Mouse (Mus musculus) neural tube, embryonic 14.5 days (tissue): ENCODE data around the gene Mgea5. TPM values are rescaled to one million over a fixed set of nuclear protein-coding genes. Genes with fewer than 3 reads are reported as not detected.

Experiments used
- ATAC-seq: fragments of 200-750 bp; cut with Nextera tagmentation; 2 replicates; pipeline ENCODE4 v1.8.0; 2017; ENCODE audit warnings: low read depth, mild to moderate bottlenecking, moderate TSS enrichment, moderate library complexity
- H3K27ac ChIP-seq: fragments of 300-500 bp; sonication (generic); 2 replicates; pipeline ENCODE4 v1.5.1; 2014; ENCODE audit warnings: low read depth, mild to moderate bottlenecking, control low read depth, low read length, moderate library complexity, mixed read lengths
- H3K27me3 ChIP-seq: fragments of 300-500 bp; sonication (generic); 2 replicates; pipeline ENCODE4 v1.6.1; 2014; ENCODE audit warnings: low read length; ENCODE audit not compliant: control insufficient read depth, insufficient read depth
- H3K36me3 ChIP-seq: fragments of 300-500 bp; sonication (generic); 2 replicates; pipeline ENCODE4 v1.6.1; 2014; ENCODE audit warnings: low read length, mixed read lengths; ENCODE audit not compliant: control insufficient read depth, insufficient read depth
- H3K4me1 ChIP-seq: fragments of 300-500 bp; sonication (generic); 2 replicates; pipeline ENCODE4 v1.6.1; 2014; ENCODE audit warnings: low read length; ENCODE audit not compliant: control insufficient read depth, insufficient read depth
- H3K4me2 ChIP-seq: fragments of 300-500 bp; sonication (generic); 2 replicates; pipeline ENCODE4 v1.6.1; 2014; ENCODE audit warnings: mild to moderate bottlenecking, low read depth, low read length, control low read depth
- H3K4me3 ChIP-seq: fragments of 300-500 bp; sonication (generic); 2 replicates; pipeline ENCODE4 v1.5.1; 2014; ENCODE audit warnings: low read depth, low read length, control low read depth, mixed read lengths
- H3K9ac ChIP-seq: fragments of 300-500 bp; sonication (generic); replicated peaks from 2 replicates; pipeline ENCODE4 v1.6.1; 2014; ENCODE audit warnings: low read depth, mild to moderate bottlenecking, control low read depth, low read length, mixed read lengths
- H3K9me3 ChIP-seq: fragments of 300-500 bp; sonication (generic); 2 replicates; pipeline ENCODE4 v1.6.1; 2016; ENCODE audit warnings: low read length; ENCODE audit not compliant: control insufficient read depth
- whole genome bisulfite sequencing: fragments of 180-500 bp; shearing (Covaris S2); extraction: QIAGEN DNeasy Blood & Tissue Kit; methylation state at CpG from one replicate; pipeline ENCODE4 v1.1.7; 2014; 5-methylcytosine and 5-hydroxymethylcytosine counted together
- polyA plus RNA-seq: library from polyadenylated mRNA; unstranded; fragments of >200 nt; fragmentation: Nextera tagmentation; extraction: Ambion mirVana; gene quantifications from 2 replicates; pipeline ENCODE4 v1.2.1, GENCODE M21; 2014

Mgea5 gene
- polyA plus RNA-seq, 1 experiment from 2014 or later = 108 TPM

DNA sequence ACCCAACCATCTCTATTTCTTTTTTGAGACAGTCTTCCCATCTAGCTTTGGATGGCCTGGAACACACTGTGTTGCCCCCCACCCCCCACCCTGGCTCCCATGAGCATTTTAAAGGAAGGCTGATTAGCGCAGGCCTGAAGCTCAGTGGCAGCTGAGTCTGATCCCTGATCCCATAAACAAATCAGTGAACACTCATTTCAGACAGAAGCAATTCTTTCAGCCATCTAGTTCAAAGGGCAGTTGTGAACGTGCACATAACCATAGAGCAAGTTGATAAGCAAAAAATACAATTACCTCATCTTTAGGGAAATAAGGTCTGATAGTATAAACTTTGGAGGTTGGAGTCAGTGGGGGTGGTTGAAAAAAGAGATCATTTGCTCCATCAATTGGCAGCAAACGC, 22.8 kb downstream of the Mgea5 start:
- 94% methylated on average over 3 of the region's 3 CpGs for WGBS
- Histone ChIP-seq H3K27me3 (no peaks in the 10 kb centered on the region), H3K4me3 (no peak overlapping the region), H3K4me1 (no peaks in the 10 kb centered on the region), H3K9me3 (no peaks in the 10 kb centered on the region), H3K27ac (no peak overlapping the region), H3K36me3 (peaks cover 79% of the 10 kb centered on the region), H3K9ac (no peak overlapping the region), H3K4me2 (no peak overlapping the region)
- no peak for ATAC-seq

DNA sequence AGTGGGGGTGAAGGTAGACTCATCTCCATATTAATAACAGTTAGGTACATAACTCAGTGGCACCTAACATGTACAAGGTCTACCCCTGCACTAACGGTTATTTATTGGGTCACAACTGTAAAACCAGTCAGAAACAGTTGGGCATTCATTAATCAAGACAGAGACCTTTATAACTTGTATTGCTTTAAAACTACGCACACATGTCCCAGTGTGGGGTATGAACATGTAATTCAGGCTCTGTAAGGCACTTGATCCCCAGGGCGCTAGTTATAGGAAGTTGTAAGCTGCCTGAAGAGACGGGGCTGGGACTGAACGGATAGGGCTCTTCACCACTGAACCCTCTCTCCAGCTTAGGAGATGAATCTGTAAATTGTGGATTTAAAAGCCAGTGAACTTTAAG, 25.0 kb downstream of the Mgea5 start:
- peaks cover 79% of the 10 kb centered on the region for H3K36me3 ChIP-seq

GRCm38 (mm10) chr19:45753551-45753950, 30.1 kb downstream of the Mgea5 start:
- Histone ChIP-seq H3K9me3 (no peaks in the 10 kb centered on the region), H3K9ac (no peak overlapping the region), H3K27ac (no peak overlapping the region), H3K36me3 (peaks cover 49% of the 10 kb centered on the region), H3K4me2 (no peak overlapping the region), H3K4me3 (no peak overlapping the region), H3K27me3 (no peaks in the 10 kb centered on the region), H3K4me1 (peaks cover 5% of the 10 kb centered on the region)
- ATAC-seq = no peak
- 92% methylated on average over 3 of the region's 3 CpGs for WGBS

More for the DNA sequence above, 25.0 kb downstream of the Mgea5 start:
- Histone ChIP-seq H3K4me2 (no peak overlapping the region), H3K27me3 (no peaks in the 10 kb centered on the region), H3K9me3 (no peaks in the 10 kb centered on the region), H3K4me3 (no peak overlapping the region), H3K4me1 (no peaks in the 10 kb centered on the region), H3K27ac (no peak overlapping the region), H3K9ac (no peak overlapping the region)
- ATAC-seq = no peak
- 88% methylated on average over 5 of the region's 5 CpGs for WGBS

- Histone ChIP-seq H3K4me3 (no peak overlapping the region), H3K27ac (no peak overlapping the region), H3K27me3 (0 out of 2 replicates have a peak, but pooled peaks cover 2% of the 10 kb centered on the region), H3K4me2 (no peak overlapping the region), H3K9ac (no peak overlapping the region), H3K4me1 (peaks cover 9% of the 10 kb centered on the region), H3K9me3 (no peaks in the 10 kb centered on the region), H3K36me3 (peaks cover 36% of the 10 kb centered on the region)
- ATAC-seq = no peak
- WGBS = 91% methylated on average over 7 of the region's 7 CpGs
Measured at GRCm38 (mm10) chr19:45751881-45752280, 31.8 kb downstream of the Mgea5 start.

GRCm38 (mm10) chr19:45749243-45750043, 34.2 kb downstream of the Mgea5 start, which contains the start of gene Npm3:
Gene Npm3, minus strand, starts transcription at chr19:45749591.
- H3K4me3 ChIP-seq = peak within 1 kb of the TSS; percentile 81
- no peak within 1 kb of the TSS; the same call in 1 of the 2 replicates for H3K27ac ChIP-seq
- H3K9ac ChIP-seq = peak within 1 kb of the TSS; percentile 72
- H3K27me3 ChIP-seq = peaks cover 20% of the 10 kb centered on the region
- H3K36me3 ChIP-seq = peaks cover 18% of the 10 kb centered on the region
- peak; percentile 88 for ATAC-seq
- peak within 1 kb of the TSS; percentile 97 for H3K4me2 ChIP-seq
- 1% methylated on average over 58 of the region's 60 CpGs for WGBS
- peaks cover 9% of the 10 kb centered on the region for H3K4me1 ChIP-seq
- H3K9me3 ChIP-seq = no peaks in the 10 kb centered on the region

GRCm38 (mm10) chr19:45748691-45749242, 34.9 kb downstream of the Mgea5 start:
- Histone ChIP-seq H3K27me3 (peaks cover 27% of the 10 kb centered on the region), H3K9me3 (no peaks in the 10 kb centered on the region), H3K27ac (no peak overlapping the region), H3K4me3 (peak overlapping the region; percentile 81), H3K4me2 (peak overlapping the region; percentile 97), H3K4me1 (peaks cover 9% of the 10 kb centered on the region), H3K9ac (peak overlapping the region; percentile 72), H3K36me3 (peaks cover 11% of the 10 kb centered on the region)
- 2% methylated on average over 32 of the region's 33 CpGs for WGBS
- peak; percentile 16; the same call in 1 of the 2 replicates for ATAC-seq

DNA sequence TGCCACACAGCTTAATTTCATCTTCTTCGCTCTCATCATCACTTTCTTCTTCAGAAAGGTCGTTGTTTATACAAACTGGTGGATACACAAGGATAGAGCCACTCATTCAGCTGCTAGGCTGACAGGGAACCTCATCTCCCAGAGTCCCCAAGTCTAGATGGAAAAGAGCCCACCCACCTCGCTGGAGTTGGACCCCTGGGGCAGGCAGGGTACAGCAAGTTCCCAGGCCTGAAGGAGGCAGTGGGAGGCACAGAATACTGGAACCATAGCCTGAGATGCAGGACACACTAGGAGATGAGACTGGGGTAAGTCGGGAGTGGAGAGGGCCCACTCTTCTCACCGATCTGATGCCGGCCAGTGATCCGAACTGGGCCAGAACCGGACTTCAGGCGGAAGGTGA, 35.4 kb downstream of the Mgea5 start:
- Histone ChIP-seq H3K27ac (no peak overlapping the region), H3K4me2 (peak overlapping the region; percentile 97), H3K9me3 (no peaks in the 10 kb centered on the region), H3K4me1 (peaks cover 9% of the 10 kb centered on the region), H3K9ac (no peak overlapping the region), H3K27me3 (peaks cover 31% of the 10 kb centered on the region), H3K4me3 (peak overlapping the region; percentile 81; the same call in 1 of the 2 replicates), H3K36me3 (peaks cover 6% of the 10 kb centered on the region)
- ATAC-seq = no peak
- 50% methylated on average over 9 of the region's 9 CpGs for WGBS

- peaks cover 37% of the 10 kb centered on the region for H3K27me3 ChIP-seq
Measured at GRCm38 (mm10) chr19:45747028-45747867, 36.4 kb downstream of the Mgea5 start.

More at GRCm38 (mm10) chr19:45747028-45747867, 36.4 kb downstream of the Mgea5 start:
- H3K36me3 ChIP-seq = peaks cover 6% of the 10 kb centered on the region
- no peak overlapping the region for H3K27ac ChIP-seq
- no peaks in the 10 kb centered on the region for H3K9me3 ChIP-seq
- no peak overlapping the region for H3K4me3 ChIP-seq
- H3K9ac ChIP-seq = no peak overlapping the region
- no peak for ATAC-seq
- WGBS = 32% methylated on average over 11 of the region's 11 CpGs
- peaks cover 16% of the 10 kb centered on the region for H3K4me1 ChIP-seq
- no peak overlapping the region for H3K4me2 ChIP-seq
